Mouse (Mus musculus): ENCODE results near the gene Trp63.

- TF ChIP-seq POLR2A (IDR thresholded peaks at IDR 0.05; ENCODE audit: control insufficient read depth, extremely low read depth, insufficient read depth, low read length, poor library complexity) (no peak), CTCF (IDR thresholded peaks at IDR 0.05; ENCODE audit: borderline replicate concordance, control insufficient read depth, extremely low read depth, insufficient read depth, low read length, poor library complexity) (no peak)
Observed at GRCm38 (mm10) chr16:25807116-25807515, 123.6 kb downstream of the Trp63 start.

All from thymus, adult 2 months (tissue).